Mouse (Mus musculus): ENCODE data around the gene Nat8f6. TPM values are rescaled to one million over a fixed set of nuclear protein-coding genes. Genes with fewer than 3 reads are reported as not detected.
"Not testable (repeated sequence)": the region's sequence is repeated elsewhere in the genome, so short reads cannot be mapped to it uniquely, and the experiment has no call there.

Nat8f6 gene
- total RNA-seq, 4 experiments from 2014 or later: 3.3 to 24.0 (median 9.7) TPM

DNA sequence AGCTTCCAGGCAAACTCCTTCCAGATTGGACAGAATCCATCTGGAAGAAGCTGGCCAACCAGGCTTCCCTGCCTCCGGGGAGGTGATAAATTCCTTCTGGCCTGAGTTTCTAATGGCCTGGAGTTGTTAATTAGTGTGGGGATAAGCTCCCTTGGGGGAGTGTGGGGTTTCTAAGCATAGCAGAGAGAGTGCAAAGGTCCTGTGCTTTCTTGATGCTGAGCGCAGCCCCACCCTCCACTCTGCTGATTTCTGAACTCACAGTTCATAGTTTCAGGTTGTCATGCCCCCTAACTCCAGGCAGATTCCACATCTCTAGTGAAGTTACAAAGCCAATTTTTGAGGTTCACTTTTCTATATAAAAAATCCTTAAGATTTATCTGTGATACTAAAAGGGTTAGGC, 14.3 kb upstream of the Nat8f6 start:
- DNase-seq: not testable (repeated sequence)

DNA sequence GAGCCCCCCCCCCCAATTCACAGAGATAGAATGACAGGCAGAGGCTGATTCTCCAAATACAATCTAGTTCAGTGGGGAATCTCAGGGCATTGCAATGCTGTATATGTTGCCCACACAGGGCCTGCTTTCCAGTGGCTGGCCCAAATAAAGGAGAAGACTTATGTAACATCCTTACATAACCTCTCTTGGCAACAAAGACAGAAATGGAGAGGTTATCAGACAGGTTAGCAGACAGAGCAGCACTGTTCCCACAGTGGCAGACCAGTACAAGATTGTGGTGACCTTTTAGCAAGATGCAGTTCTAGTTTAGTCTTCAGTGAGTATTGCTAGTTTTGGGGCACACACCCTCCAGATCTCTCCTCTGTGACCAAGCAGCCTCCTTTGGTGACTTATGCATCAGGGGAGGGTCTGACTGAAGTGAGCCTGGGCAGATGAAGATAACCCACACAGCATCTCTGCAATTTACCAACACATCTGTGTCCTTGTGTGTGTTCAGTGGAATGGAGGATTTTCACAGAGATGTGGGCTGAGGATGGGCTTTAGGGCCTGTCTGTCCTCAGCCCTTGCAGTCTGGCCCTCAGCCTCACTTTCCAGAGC, 13.8 kb upstream of the Nat8f6 start:
- not testable (repeated sequence) for DNase-seq

DNA sequence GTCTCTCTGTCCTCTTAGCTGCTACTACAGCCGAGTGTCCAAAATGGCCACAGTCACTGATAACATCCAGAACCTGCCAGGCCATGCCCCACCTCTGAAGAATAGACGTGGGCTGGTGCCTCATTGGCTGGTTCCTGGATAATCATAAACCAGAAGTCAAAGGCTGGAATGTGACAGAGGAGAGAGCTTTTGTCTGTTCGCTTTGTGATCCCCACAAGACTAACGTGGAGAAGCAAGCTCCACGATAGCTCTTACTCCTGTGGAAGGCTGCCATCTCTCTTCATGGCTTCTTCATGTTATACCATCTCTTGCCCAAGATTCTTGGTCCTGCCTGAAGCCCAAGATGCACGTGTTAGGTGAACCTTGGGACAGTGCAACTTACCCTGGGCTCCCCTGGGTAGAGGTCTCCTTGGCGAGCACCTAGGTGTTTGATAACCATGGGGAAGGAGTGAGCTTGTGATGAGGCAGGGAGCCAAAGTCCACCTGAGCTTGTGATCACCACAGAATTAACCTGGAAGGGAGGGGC, 11.1 kb upstream of the Nat8f6 start, which contains the start of gene Nat8:
TSS of gene Nat8 (minus strand) at position 287 of the 526 bp plus-strand sequence.
- no peak for DNase-seq

DNA sequence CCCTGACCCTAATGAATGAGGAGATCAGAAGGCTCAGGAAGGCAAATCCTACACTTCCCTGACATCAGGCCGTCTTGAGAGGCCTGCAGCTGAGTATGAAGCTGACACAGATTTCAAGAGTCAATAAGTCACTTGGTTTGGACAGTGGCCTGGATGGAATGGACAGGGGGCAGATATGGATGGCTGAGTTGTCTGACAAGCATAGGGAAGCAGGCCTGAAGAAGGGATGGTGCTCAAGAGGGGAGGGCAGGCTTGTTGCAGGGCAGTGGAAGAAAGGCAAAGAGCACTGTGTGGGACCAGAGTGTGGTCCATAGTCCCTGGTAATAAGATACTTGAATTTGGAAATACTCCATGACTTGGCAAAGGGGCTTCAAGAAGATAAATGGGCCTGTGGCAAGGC, 8.7 kb upstream of the Nat8f6 start:
- no peak for DNase-seq

DNA sequence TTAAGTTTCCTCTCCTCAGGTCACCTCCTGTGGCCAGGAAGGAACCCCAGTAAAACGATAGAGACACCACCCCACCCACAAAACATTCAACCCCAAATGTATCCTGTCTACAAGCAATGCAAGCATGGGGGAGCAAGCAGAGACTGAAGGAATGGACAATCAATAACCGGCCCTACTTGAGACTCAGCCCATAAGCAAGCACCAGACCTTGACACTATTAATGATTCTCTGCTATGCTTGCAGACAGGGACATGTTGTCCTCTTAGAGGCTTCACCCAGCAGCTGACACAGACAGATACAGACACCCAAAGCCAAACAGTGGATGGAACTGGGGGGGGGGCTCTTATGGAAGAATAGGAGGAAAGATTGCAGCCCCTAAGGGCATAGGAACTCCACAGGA, 5.1 kb upstream of the Nat8f6 start:
- no peak for DNase-seq

DNA sequence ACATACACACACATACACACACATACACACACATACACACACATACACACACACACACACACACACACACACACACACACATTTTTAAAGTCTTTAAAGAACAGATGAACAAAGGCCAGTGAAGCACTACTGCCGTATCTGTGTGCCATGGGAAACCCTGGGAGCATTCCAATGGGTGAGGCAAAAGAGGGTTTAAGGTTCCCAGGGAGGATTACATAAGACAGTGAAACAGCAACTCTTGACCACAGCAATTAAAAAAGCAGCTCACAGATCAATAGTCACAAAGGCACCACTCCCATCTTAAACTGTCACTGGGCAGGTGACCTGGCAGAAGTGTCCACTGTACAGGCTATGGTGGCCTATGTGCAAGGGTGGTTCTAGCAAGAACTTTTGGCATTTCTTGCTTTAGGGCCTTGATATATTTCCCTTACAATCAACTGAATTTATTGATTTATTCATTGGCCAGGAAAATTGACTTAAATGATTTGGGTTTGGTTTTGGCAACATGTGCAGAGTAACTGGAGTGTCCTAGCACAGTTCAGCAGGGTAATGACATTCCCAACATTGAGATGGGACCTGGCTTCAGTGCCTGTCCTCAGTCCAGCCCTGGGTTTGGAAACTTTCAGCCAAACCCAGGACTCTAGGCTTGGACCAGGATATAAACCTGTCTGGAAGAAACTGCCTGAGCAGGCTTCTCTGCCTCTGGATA, 2.8 kb upstream of the Nat8f6 start:
- no peak for DNase-seq

DNA sequence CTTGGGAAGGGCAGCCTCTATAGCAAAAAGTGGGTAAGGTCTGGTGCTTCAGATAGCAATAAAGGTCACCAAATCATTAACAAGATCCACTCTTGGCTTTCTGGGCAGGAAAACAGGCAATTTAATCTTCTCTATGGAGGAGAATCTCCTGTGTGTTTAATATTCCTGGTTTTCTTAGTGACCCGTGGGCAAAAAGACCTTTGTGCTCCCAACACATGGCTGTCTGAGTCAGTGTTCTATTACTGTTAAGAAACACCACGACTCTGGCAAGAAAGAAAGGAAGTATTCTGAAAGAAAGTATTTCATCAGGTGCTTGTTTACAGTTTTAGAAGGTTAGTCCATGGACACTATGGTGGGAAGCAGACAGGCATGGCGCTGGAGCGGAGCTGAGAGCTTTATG, 1.5 kb upstream of the Nat8f6 start:
- DNase-seq: no peak

DNA sequence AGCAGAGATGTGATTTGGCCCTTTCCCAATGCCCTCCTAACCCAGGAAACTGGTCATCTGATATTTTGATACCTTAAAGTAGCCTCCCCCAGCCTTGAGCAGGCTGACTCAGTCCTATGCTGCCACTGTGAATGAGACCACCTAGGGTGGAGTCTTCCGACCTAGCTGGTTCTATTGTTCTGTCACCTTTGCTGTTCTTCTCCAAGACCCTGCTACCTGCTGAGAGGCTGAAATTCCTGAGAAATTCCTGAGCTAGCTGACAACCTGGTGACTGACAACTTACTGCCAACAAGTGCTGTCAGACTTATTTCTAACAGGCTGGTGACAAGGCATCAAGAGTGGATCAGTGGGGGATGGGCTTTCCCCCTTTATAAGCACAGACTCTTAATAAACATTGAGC, 2.4 kb downstream of the Nat8f6 start:
- no peak for DNase-seq

DNA sequence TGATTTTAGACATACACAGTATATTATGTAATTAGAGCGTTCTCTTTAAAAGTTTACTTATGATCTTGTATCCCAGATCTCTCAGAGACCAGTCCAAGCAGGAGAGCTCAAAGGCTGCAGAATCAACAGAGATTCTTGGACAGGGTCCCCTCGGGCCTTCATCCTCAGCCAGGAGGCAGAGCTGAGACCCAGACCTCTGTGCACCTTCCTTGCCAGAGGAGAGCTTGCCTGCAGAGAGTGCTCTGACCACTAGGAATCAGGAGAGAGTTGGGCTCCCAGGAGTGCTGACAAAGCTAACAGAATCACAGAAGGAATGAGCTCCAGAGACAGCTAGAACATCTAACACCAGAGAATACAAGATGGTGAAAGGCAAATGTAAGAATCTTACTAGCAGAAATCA, 7.4 kb downstream of the Nat8f6 start:
- DNase-seq: no peak

DNA sequence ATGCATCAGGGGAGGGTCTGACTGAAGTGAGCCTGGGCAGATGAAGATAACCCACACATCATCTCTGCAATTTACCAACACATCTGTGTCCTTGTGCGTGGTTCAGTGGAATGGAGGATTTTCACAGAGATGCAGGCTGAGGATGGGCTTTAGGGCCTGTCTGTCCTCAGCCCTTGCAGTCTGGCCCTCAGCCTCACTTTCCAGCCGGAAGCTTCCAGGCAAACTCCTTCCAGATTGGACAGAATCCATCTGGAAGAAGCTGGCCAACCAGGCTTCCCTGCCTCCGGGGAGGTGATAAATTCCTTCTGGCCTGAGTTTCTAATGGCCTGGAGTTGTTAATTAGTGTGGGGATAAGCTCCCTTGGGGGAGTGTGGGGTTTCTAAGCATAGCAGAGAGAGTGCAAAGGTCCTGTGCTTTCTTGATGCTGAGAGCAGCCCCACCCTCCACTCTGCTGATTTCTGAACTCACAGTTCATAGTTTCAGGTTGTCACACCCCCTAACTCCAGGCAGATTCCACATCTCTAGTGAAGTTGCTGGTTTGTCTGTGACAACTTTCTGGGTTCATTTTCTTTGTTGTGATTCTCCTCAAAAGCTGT, 9.7 kb downstream of the Nat8f6 start:
- DNase-seq: not testable (repeated sequence)

DNA sequence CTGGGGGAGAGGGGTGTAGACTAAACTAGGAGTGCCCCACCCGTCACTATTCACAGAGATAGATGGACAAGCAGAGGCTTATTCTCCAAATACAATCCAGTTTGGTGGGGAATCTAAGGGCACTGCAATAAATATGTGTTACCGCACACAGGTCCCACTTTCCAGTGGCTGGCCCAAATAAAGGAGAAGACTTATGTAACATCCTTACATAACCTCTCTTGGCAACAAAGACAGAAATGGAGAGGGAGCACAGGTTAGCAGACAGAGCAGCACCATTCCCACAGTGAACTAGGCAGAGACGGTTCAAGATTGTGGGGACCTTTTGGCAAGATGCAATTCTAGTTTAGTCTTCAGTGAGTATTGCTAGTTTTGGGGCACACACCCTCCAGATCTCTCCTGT, 10.2 kb downstream of the Nat8f6 start:
- DNase-seq: not testable (repeated sequence)

DNA sequence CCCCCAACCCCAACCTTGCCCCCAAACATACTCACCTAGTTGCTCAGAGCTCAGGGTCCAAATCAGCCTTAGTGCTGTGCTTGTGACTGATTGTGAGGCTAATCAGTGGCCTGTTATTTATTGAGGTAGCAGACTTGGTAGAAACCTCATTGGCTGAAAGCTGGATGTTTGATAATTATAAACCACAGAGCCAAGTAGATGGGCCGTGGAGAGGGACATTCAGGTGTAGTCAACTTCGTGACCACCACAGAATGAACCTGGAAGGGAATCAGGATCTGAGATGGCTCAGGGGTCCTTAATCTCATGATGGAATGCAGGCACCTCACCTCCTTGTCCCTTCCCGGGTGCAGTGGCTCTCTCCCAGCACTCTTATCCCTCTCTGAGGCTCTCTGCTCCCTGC, 11.0 kb downstream of the Nat8f6 start:
- DNase-seq: not testable (repeated sequence)

DNA sequence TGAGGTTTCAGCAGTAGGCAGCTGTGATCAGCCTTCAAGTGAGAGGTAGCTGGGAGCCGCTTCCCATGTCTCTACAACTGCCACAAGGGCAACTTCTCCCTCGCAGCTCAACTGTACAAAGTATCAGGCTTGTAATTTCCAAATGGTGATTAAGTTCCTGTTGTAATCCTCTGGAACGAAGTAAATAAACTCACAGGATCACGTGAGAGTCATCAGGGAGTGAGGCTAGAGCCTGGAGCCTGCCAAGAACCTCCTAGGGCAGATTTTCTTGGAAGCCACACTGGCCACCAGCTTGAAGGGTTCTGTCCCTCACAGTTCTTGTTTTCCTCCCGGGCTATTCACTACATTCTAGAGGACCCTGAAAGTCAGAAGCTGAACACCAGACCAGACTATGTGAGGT, 17.6 kb downstream of the Nat8f6 start:
- not testable (repeated sequence) for DNase-seq

DNA sequence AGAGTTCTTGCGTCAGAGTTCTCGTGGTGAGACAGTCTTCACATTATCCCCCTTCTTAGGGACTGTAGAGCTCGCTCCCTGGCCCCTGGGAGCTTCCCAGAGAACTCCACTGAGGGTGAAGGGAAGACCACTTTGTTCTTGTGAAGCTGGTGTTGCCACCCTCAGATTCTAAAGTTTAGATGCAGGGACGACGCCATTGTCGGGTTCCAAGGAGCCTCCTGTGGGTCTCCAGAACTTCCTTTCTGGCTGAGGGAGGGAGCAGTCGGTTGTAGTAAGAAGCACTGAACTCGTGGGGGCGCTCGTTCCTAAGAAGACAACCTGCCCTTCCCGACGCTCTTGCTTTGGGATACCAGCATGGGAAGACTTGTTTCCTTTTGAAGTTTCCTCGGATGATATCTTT, 55.2 kb downstream of the Nat8f6 start, which contains the start of gene Nat8f3:
TSS of gene Nat8f3 (minus strand) at position 223 of the 400 bp plus-strand sequence.
- DNase-seq: peak; percentile 28

DNA sequence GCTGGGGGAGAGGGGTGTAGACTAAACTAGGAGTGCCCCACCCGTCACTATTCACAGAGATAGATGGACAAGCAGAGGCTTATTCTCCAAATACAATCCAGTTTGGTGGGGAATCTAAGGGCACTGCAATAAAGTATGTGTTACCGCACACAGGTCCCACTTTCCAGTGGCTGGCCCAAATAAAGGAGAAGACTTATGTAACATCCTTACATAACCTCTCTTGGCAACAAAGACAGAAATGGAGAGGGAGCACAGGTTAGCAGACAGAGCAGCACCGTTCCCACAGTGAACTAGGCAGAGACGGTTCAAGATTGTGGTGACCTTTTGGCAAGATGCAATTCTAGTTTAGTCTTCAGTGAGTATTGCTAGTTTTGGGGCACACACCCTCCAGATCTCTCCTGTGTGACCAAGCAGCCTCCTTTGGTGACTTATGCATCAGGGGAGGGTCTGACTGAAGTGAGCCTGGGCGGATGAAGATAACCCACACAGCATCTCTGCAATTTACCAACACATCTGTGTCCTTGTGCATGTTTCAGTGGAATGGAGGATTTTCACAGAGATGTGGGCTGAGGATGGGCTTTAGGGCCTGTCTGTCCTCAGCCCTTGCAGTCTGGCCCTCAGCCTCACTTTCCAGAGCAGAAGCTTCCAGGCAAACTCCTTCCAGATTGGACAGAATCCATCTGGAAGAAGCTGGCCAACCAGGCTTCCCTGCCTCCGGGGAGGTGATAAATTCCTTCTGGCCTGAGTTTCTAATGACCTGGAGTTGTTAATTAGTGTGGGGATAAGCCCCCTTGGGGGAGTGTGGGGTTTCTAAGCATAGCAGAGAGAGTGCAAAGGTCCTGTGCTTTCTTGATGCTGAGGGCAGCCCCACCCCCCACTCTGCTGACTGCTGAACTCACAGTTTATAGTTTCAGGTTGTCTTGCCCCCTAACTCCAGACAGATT, 57.4 kb downstream of the Nat8f6 start:
- DNase-seq: not testable (repeated sequence)

DNA sequence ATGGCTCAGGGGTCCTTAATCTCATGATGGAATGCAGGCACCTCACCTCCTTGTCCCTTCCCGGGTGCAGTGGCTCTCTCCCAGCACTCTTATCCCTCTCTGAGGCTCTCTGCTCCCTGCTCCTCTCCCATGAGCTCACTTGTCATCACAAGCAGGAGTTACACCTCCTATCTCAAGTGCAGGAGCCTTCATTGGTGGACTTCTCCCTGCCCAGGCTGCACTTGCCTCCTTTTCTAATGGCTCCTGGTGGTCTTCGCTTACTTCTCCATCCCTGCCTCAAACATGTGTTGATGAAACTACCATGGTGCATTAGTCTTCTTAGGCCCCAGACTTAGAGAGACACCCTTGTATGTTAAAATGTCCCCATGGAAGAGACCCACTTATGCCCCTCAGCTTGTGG, 58.1 kb downstream of the Nat8f6 start:
- not testable (repeated sequence) for DNase-seq

Small RNAs within 50 kb of the gene (microRNA-seq; reads per million reads assigned to microRNA genes)
- 0 reads per million in 2 experiments for gene Mir6375

Other genes starting within 250 kb of the Nat8f6 start
- 10 to 100 TPM in 3 of 4 experiments, 1 to 10 TPM in 1; 9.1 to 23.4 (median 15.1) TPM for gene Alms1, start 233.4 kb downstream of the Nat8f6 start, total RNA-seq (2022)
- gene Nat8f7, start 107.7 kb downstream of the Nat8f6 start, total RNA-seq (2022): 10 to 100 TPM in 2 of 4 experiments, 1 to 10 TPM in 2; 6.6 to 25.2 (median 11.8) TPM
- 10 to 100 TPM in 1 of 4 experiments, 1 to 10 TPM in 3; 1.3 to 13.5 (median 3.8) TPM for gene Nat8f3, start 55.2 kb downstream of the Nat8f6 start, total RNA-seq (2022)
- 10 to 100 TPM; 12.6 to 50.0 (median 21.5) TPM for gene Nat8f5, start within 50 bp of the Nat8f6 start, total RNA-seq (2022)
- gene Nat8, start 11.1 kb upstream of the Nat8f6 start, total RNA-seq (2022): 10 to 100 TPM in 3 of 4 experiments, 1 to 10 TPM in 1; 9.3 to 39.6 (median 18.5) TPM
- 1 to 10 TPM; 3.6 to 8.9 (median 5.8) TPM for gene Nat8f2, start 48.2 kb upstream of the Nat8f6 start, total RNA-seq (2022)
- 10 to 100 TPM; 19.3 to 26.1 (median 22.0) TPM for gene Nat8f4, start 83.9 kb upstream of the Nat8f6 start, total RNA-seq (2022)
- 10 to 100 TPM; 61.2 to 72.8 (median 68.0) TPM for gene Tprkb, start 90.9 kb upstream of the Nat8f6 start, total RNA-seq (2022)
- gene Nat8f1, start 94.7 kb upstream of the Nat8f6 start, total RNA-seq (2022): 10 to 100 TPM; 52.4 to 75.3 (median 66.3) TPM
- 100 to 1,000 TPM in 3 of 4 experiments, 10 to 100 TPM in 1; 99.2 to 142 (median 122) TPM for gene Dusp11, start 140.7 kb upstream of the Nat8f6 start, total RNA-seq (2022)
- not detected for gene Figla, start 195.2 kb upstream of the Nat8f6 start, total RNA-seq (2022)
- 1 to 10 TPM in 3 of 4 experiments, under 1 TPM in 1; 0.75 to 2.9 (median 2.3) TPM for gene Add2, start 207.7 kb upstream of the Nat8f6 start, total RNA-seq (2022)